Mouse (Mus musculus) megakaryocyte-erythroid progenitor cell, adult 5-6 weeks (primary cell): ENCODE results near the gene Rdh8. TPM values are rescaled to one million over a fixed set of nuclear protein-coding genes. Genes with fewer than 3 reads are reported as not detected.
A peak's percentile ranks its signal among the peaks of the same experiment; 100 is the strongest.

Experiments used
- ATAC-seq: replicated peaks from 2 replicates; pipeline ENCODE4 v1.8.0; 2016; ENCODE audit warnings: mild to moderate bottlenecking, inconsistent platforms; ENCODE audit not compliant: severe bottlenecking, poor library complexity, low FRiP score, low TSS enrichment
- total RNA-seq, 2 experiments: library from RNA; stranded (forward) in 1 of 2; stranded (reverse) in 1 of 2; fragments of 200-1000, 215-1000 nt in 1 of 2; fragments of >200 nt in 1 of 2; fragmentation: Nextera tagmentation in 1 of 2; gene quantifications; 2 replicates each; pipeline ENCODE4 v1.2.3; 2014 to 2017

The Rdh8 gene
- total RNA-seq (2014; fragmentation: Nextera tagmentation) (not detected in 2 replicates), total RNA-seq (2017) (not detected in 2 replicates)

DNA sequence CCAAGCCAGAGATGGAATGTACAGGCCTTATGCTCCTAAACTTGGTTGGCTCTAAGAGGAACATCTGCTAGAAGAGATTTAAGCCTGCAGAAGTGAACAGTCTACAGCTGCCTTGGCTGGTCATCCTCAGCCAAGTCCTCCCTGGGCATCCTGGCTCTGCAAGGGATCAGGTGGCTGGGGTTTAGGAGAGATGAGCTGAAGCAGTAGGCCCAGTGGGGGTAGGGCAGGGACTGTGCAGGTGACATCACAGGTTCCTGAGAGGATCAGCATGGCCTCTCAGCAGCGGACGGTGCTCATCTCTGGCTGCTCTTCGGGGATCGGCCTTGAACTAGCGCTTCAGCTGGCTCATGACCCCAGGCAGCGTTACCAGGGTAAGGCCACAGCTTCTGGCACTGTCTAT, at the start of gene Rdh8:
Rdh8 (plus strand) TSS at position 268 of the 400 bp plus-strand sequence.
- no peak for ATAC-seq

DNA sequence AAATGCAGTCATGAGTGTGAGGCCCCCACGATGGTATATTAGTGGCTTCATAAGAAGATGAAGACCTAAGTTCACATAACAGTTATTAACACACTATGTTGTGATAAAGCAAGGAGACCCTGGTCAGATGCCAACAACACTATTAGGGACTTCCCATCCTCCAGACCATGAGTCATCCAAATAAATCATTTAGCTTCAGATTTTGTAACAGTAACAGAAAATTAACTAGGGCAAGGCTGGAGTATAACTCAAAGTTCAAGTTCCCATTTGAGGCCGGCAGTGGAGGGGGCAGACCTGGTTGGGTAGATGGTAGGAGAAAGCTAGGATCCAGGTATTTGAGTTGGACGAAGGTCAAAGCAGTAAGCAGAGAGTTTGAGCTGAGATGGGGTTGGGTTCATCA, 37.0 kb upstream of the Rdh8 start:
- no peak for ATAC-seq

DNA sequence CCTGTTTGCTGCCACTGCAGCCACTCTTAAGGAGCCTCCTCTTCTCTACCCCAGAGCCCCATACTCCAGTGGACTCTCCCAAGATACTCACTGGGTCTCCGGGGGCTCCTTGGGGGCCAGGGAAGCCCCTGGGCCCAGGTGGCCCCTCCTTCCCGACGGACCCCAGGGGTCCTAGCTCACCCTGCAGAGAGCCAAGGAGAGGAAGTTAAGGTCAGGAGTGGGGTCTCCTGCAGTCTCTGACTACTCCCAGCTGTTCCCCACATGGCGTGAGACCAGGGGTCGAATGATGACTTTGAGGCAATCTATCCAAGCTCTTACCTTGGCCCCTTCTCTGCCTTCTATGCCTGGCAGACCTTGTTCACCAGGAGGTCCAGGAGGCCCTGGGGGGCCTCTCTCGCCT, 33.2 kb upstream of the Rdh8 start:
- no peak for ATAC-seq

DNA sequence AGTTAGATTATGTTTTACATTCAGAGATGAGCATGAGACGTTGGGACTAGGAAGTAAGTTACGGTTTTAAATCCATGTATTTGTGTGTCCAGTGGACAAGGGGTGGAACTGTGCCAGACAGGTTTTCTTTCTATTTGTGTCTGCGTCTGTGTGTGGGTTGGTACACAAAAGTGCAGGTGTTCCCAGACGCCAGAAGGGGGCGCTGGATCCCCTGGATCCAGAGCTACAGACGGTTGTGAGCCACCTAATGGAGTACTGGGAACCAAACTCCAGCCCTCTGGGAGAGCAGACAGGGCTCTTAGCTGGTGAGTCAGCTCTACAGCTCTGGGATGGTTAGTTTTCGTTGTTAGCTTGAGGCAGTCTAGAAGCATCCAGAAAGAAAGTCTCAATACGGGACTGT, 30.3 kb upstream of the Rdh8 start:
- no peak for ATAC-seq

DNA sequence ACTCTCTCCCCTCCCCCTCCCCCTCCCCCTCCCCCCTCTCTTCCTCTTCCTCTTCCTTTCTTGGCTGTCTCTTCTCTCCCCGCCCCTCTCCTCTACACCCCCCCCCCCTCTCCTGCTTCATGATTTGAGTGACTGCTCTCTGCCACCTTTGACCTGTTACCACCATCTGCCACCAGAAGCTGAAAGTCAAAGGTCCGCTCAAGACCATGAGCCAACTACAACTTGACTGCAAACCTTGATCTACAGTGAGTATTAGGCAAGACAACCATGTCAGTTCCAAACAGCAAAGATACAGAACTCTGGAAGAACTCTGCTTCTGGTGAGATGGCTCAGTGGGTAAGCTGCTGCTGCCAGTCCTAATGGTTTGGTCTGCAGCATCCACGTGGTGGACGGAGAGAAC, 28.7 kb upstream of the Rdh8 start:
- ATAC-seq = no peak

DNA sequence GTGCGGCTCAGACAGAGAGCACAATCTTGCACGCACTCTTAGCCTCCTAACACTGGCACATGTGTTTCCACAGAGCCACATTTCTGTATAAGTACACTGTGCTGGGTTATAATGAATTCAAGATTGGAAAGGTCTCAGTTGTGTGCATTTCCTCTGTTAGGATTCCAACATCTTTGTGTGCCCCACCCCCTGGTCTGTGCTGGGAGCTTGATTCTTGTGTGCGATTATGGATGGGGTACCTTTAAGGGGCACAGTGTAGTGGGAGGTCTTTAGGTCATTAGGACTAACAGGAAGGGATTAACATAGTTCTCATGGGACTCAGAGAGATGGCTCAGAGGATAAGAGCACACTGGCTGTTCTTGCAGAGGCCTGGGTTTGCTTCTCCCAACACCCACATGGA, 28.0 kb upstream of the Rdh8 start:
- ATAC-seq = no peak

DNA sequence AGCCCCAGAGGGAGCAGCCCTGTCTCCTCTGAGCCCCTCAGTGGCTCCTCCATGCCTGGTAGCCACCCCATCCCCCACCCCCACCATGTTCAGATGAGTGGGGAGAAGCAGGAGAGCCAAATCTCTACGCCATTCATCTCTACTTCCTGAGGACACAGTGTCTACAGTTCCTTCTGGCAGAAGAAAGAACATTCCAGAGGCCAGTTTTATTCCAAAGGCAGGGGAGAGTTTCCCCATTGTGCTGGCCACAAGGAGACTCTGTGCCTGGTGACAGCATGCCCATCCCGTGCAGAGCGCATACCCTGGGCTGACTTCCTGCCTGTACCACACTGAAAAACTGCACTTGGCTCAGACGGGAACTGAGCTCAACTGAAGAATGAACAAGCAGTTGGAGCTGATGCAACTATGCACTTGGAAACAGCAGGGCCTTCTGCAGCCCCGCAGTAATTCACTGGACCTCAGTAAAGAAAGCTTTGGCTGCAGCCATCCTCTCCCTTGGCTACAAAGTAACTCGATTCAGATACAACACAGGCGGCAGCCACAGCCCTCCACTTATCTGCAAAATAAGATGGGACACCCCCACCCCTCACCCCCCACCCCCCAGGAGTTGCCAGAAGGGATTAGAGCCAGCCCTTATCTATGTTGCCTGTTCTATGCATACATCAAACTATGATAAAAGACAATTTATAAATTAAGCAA, 24.0 kb upstream of the Rdh8 start:
- ATAC-seq = 0 out of 2 replicates have a peak, but pooled peaks have one; percentile 31

DNA sequence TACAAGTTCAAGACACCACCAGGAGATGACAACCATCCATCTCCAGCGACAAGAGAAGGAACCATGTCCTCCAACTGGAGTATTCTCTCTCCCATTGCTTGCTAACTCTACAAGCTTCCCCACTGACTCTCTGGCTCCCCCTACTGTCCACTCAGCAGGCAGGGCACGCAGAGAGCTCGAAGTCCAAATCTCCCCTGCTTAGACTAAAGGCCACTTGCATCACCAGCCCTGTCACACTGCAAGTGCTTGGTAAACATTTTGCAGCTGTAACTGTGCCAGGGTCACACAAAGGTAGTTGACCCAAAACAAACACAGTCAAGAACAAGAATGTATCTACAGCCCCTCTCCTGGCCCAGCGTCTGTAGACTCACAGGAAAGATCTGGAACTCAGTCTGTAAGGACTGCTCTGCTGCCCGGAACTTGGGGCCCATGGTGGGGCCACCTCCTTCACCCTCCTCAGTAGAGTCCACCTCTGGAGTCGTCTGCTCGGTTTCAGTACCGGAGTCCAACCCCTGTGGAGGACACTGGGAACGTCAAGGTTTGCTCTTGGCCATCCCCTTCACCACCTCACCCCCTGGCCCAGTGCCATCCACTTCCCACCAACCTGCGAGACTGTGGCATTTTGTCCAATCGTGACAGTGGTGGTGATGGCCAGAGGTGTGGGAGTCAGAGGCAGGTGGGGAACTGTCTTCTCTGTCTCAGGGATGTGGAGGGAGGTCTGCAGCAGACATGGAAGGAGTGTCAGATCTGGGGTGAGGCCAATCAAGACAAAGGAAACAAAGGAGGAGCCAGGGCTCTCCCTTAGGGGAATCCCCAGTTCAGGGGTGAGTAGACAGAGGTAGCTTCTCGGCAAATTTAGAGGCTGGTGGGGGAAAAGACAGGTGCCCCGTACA, 13.8 kb upstream of the Rdh8 start:
- peak; percentile 87 for ATAC-seq

DNA sequence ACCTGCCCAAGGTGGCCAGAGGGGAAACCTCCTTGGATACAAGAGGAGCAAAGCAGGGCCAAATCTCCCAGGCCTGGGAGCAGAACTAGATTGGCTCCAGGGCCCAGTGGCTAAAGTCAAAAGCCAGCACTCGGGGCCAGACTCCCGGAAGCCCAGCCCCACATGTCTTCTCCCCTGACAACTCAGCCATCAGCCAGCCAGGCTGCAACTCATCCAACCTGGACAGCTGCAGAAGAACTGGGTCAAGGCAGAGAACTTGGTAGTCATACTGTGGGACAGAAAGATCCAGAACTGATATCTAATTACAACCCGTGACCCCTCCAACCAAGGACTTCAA, 13.2 kb upstream of the Rdh8 start:
- no peak for ATAC-seq

DNA sequence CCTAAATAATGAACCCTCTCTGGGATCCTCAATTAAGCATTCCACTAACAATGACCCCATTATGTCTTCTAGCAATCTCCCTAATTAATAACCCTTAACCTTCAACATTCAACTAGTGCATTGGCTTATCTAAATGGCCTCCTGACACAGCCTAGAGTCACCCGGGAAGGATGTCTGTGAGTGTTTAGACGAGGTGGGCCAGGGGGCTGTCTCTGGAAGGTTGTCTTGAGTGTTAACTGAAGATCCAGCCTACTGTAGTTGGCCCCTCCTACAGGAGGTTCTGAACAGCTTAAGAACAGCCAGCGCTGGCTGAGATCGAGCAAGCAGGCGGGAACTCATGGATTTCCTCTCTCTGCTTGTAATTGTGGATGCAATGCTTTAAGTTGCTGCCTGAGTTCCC, 12.6 kb upstream of the Rdh8 start:
- no peak for ATAC-seq

DNA sequence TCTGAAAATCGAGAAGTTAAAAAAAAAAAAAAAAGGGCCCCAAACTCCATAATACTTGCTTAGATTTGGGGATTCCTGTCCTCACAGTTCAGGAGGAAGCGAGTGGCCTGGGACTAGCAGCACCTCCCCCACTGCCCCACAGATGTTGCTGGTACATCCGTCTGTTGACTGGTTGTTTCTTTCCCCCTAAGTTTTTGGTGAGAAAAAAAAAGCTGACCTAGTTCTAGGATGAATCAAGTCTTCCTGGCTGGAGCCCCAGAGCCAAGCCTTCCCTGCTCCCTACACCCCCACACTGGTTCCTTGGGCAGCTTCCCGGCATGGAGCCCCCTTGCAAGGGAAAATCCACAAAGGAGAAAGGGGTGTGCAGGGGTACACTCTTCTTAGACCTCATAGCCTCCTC, 8.0 kb upstream of the Rdh8 start:
- ATAC-seq = no peak

DNA sequence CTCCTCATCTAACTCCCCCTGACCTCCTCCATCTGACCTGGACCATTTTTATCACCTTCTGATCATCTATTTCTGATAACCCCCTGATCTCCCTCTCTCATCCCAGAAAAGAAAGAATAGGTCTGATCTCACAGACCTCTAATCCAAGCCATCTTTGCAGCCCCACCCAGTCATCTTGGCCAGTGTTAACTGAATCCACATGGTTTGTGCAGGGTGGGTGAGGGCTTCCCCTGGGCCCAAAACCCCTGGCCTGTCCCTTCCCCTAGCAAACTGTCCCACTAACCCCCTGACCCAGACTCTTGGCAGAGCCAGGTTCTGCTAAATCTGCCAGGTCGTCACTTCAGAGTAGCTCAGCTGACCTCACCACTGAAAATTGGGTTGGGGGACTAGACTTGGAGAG, 7.5 kb upstream of the Rdh8 start:
- no peak for ATAC-seq

DNA sequence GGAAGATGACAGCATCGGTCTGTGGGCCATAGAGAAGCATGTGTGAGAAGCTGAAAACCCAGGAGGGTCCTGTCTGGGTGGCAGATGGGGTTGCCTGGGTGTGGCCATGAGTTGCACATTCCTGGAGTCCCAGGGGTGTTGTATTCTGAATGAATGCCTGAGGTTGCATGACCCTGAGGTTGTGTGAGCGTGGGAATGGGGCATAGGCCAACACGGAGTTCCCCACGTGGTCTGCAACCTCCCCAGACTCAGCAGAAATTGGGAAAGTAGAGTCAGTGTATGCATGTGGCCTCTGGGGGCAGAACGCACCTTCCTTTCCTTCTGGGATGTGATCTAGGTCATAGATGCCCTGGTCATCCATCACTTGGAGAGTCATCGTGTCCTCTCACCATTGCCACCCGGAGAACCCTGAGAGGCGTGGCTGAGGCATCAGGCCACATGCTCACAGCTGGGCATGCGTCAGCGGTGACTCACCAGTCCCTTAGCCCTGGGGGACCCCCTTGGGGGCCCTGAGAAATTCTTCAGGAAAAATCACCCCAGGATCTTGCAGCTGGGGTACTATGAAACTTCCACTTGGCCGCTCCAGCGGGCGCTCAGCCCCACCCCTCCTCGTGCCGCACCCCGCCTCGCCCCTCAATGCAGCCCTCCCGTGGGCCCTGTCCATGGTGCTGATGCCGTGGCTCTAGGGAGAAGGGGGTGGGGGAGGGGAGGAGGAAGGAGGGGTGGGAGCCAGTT, 5.6 kb upstream of the Rdh8 start:
- 0 out of 2 replicates have a peak, but pooled peaks have one; percentile 56 for ATAC-seq

DNA sequence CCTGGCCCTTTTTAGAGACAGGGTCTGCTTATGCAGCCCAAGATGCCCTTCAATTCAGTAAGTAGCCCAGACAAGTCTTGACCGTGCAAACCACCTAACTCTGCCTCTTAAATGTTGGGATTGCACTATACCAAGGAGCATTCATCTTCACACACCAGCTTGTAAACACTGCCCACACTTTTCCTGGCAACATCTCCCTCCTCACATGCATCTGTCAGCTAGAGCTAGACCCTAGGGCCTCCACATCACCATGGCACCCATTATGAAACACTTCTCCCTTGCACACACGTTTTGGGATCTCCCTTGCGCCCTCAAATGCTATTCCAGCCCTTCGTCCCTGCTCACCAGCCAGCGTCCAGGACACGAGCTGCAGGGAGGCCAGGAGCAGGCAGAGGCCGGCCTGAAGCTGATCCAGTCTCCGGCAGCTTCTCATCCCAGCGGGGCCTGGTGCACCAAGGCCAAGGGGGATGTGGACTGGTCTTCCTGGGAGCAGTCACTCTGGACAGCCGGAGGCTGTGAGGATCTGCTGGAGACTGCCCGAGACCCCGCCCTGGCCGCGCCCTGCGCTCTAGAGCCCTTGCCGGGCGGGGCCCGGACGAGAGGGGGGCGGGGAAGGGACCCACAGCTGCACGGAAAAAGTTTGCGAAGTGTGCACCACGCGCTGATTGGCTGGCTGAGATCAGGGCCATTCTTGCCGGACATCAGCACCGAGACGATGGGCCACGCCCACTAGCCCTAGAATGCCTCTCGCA, 3.6 kb upstream of the Rdh8 start, which contains the start of gene Col5a3:
Col5a3 (minus strand) TSS at position 547 of the 752 bp plus-strand sequence.
- no peak for ATAC-seq

DNA sequence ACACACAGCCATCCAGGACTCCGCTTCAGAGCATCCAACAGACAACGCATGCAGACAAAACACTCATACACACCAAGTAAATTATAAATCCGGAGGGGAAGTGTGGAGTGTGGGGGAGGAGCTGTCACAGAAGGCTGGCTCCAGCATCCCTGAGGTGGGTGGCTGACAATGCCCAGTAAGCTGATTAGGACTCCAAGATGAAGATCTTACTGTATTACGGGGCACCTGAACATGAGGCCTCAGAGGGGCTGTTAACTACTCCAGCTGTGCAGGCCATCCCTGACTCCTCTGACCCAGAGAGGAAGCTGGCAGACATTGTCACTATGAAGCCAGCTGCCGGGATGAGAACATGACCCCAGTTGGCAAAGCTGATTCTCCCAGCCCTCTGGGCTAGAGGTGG, 1.7 kb downstream of the Rdh8 start:
- no peak for ATAC-seq

DNA sequence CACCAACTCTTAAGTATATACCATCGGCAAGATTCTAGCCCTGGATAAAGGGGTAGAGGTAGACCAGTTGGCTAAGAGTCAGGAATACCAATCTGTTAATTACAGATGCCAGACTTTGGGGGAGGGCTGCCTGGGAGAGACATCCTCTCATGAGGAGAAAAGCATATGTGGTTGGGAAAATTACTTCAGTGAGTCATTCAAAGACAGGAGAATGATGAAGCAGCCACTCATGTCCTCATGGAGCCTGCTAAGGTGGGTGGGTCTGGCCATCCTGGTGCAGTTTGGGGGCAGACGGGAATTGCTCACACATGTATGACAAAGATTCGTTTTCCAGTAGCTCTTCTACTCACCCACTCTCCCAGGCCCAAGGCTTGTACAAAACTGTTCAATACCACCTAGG, 4.5 kb downstream of the Rdh8 start:
- no peak for ATAC-seq

DNA sequence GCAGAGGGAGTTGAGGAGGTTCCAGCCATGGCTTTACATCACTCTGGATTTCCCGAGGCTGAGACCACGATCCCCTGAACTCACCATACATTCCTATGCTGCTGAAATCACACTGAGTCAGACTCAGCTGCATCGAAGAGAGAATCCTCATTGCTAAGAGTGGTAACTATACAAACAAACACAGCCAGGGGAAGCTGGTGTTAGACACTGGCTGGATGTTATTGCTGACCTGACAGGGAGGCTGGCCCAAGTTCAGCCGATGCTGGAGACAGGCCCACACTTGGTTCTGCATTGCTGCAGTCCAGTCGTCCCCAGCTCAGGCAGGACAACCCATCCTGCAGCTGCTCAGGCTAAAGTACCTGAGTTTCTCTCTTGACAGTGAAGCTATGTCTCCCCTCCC, 7.5 kb downstream of the Rdh8 start:
- ATAC-seq = no peak

DNA sequence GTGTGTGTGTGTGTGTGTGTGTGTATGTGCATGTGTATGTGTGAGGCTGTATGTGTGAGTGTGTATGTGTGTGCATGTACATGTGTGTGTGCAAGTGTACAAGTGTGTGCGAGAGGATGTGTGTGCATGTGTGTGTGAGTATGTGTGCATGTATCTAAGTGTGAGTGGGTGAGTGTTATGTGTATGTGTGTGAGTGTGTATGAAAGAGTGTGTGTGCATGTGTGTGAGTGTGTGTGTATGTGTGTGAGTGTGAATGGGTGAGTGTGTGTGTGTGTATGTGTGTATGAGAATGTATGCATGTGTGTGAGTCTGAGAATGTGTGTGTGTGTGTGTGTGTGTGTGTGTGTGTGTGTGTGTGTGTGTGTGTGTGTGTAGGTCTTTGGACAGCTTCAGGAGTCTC, 9.8 kb downstream of the Rdh8 start:
- no peak for ATAC-seq

DNA sequence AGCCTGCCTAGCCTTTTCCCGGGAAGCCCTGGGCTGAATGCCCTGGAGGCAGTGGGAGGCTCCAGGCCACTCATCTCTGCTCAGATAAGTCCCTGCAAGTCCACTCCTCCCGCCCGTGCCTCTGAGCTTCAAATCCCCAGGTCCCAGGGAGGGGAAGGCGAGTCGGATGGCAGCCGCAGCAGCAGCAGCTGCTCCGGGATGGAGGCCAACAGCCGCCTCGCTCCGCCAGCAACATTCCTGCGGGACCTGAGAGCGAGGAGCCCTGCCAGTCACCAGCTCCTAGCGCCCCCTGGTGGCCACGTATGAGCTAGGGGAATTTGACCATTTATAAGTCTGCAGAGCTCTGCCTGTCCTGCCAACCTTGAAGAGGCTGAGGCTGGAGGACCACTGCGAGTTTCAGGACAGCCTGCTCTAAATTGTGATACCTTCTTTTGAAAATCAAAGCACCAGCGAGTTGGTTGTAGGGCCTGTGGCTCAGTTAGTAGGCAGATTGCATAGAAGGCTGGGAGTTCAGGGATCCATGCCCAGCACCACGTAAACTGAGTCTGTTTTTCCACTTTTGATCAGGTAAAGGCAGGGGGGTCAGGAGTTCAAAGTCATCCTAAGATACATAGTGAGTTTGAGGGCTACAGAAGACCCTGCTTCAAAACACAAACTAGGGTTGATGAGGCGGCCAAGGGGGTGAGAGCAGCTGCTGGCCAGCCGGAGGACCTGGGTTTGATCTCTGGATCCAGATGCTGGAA, 12.8 kb downstream of the Rdh8 start:
- ATAC-seq = peak; percentile 85
